Mouse (Mus musculus) small intestine, adult 2 months (tissue): ENCODE results near the gene Adgrg1.

Source experiments
- CTCF ChIP-seq: fragments of 200-500 bp; IDR thresholded peaks from 2 replicates; pipeline ENCODE4 v1.5.1; 2012; ENCODE audit warnings: low read depth, mild to moderate bottlenecking, control low read depth, inconsistent platforms, low read length, moderate library complexity, mixed read lengths; ENCODE audit not compliant: insufficient replicate concordance, insufficient read length; ENCODE audit errors: extremely low read depth
- POLR2A ChIP-seq: fragments of 200-500 bp; IDR thresholded peaks from 2 replicates; pipeline ENCODE4 v1.6.1; 2012; ENCODE audit warnings: low read depth, mild to moderate bottlenecking, control low read depth, inconsistent platforms, low read length, moderate library complexity

DNA sequence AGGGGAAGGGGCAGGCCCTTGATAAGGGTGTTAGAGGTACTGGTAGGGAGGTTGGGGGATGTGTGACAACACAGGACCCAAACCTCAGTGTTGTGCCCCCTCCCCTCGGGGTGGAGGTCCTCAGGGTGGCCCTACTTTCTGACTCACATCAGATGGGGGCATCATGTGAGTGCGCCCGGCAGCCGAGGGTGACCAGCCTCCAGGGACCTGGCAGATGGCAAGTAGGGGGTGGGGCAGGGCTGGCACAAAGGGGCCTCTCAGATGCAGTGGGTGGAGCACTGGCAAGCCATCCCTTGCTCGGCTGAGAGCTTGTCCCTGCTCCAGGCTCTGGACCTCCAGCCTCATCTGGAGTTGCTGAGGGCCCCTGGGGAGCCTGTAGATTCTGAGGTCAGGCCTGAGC lies 12.1 kb downstream of the Adgrg1 start:
- TF ChIP-seq CTCF (no peak), POLR2A (no peak)
